Mouse (Mus musculus) right cerebral cortex, postnatal 25 days (tissue): ENCODE results near the gene Cdk6.
"Not testable (repeated sequence)": the region's sequence is repeated elsewhere in the genome, so short reads cannot be mapped to it uniquely, and the experiment has no call there.

Experiments used
- DNase-seq: peaks from one replicate; pipeline ENCODE4 v3.0.0; 2022

The Cdk6 gene

GRCm38 (mm10) chr5:3341111-3341911, at the start of gene Cdk6:
Gene Cdk6 (plus strand): TSS chr5:3341485.
- DNase-seq: peak; percentile 37

GRCm38 (mm10) chr5:3293666-3294065, 47.6 kb upstream of the Cdk6 start:
- DNase-seq: no peak

GRCm38 (mm10) chr5:3300801-3301457, 40.4 kb upstream of the Cdk6 start:
- no peak for DNase-seq

GRCm38 (mm10) chr5:3301535-3301934, 39.8 kb upstream of the Cdk6 start:
- DNase-seq: no peak

GRCm38 (mm10) chr5:3303876-3304275, 37.4 kb upstream of the Cdk6 start:
- no peak for DNase-seq

GRCm38 (mm10) chr5:3306146-3306545, 35.1 kb upstream of the Cdk6 start:
- DNase-seq: no peak

GRCm38 (mm10) chr5:3309122-3309521, 32.2 kb upstream of the Cdk6 start:
- DNase-seq: no peak

- DNase-seq: no peak
Observed at GRCm38 (mm10) chr5:3309587-3309986, 31.7 kb upstream of the Cdk6 start.

- not testable (repeated sequence) for DNase-seq
Observed at GRCm38 (mm10) chr5:3311156-3311555, 30.1 kb upstream of the Cdk6 start.

- DNase-seq: not testable (repeated sequence)
Observed at GRCm38 (mm10) chr5:3317724-3318123, 23.6 kb upstream of the Cdk6 start.

- no peak for DNase-seq
Observed at GRCm38 (mm10) chr5:3320225-3320624, 21.1 kb upstream of the Cdk6 start.

GRCm38 (mm10) chr5:3322052-3322451, 19.2 kb upstream of the Cdk6 start:
- no peak for DNase-seq

- DNase-seq: no peak
Observed at GRCm38 (mm10) chr5:3324116-3324515, 17.2 kb upstream of the Cdk6 start.

- no peak for DNase-seq
Observed at GRCm38 (mm10) chr5:3329361-3329760, 11.9 kb upstream of the Cdk6 start.

GRCm38 (mm10) chr5:3330932-3331331, 10.4 kb upstream of the Cdk6 start:
- no peak for DNase-seq

GRCm38 (mm10) chr5:3333019-3333418, 8.3 kb upstream of the Cdk6 start:
- not testable (repeated sequence) for DNase-seq

- not testable (repeated sequence) for DNase-seq
Observed at GRCm38 (mm10) chr5:3340340-3341058, 786 bp upstream of the Cdk6 start.

GRCm38 (mm10) chr5:3341931-3342770, 866 bp downstream of the Cdk6 start:
- peak; percentile 39 for DNase-seq

- peak; percentile 18 for DNase-seq
Observed at GRCm38 (mm10) chr5:3342771-3343565, 1.7 kb downstream of the Cdk6 start.

GRCm38 (mm10) chr5:3343566-3344080, 2.3 kb downstream of the Cdk6 start:
- DNase-seq: peak; percentile 23

- DNase-seq: peak; percentile 72
Observed at GRCm38 (mm10) chr5:3344081-3344631, 2.9 kb downstream of the Cdk6 start.
